Mouse (Mus musculus) cerebral cortex, adult 2 months (tissue): ENCODE measurements around the gene Irf1.

ENCODE experiments used
- WGBS: fragments of 180-500 bp; shearing (Covaris S2); methylation state at CpG from one replicate; pipeline ENCODE4 v1.1.7; 2018; 5-methylcytosine and 5-hydroxymethylcytosine counted together

Irf1 gene

DNA sequence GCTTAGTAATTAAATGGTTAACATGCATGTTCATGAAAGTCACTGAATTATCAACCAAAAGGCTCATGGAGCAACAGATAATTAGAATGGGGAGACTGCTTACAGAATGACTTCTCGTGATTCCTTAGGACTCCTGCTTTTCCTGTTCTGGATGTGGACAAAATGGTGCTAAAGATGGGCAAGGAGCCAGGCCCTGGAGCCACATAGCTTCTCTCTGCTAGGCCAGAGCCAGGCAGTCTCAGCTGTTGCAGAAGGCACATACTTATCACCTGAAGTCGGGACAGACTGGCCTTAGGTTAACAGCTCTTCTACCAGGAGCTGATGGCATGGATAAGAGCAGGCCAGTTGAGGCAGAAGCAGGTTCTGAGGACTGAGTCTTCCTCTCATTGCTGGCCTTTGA, 40.9 kb downstream of the Irf1 start:
- WGBS, result 76% methylated on average over 2 of the region's 2 CpGs

DNA sequence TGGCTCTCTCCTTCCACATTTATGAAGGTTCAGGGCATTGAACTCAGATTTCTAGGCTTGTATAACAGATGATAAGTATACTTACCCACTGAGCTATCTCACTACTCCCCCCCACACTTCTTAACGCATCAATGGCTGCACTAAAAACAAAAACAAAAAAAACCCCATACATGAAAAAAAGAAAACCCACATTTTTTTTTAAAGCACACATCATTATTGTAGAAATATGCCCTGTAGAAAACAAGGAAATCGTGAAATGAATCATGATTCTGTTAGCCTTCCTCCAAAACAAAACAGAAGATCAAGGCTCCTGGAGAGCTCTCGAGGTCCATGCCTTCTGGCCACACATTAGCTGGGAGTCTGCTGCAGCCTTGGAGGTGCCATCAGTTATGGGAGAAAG, 41.5 kb downstream of the Irf1 start:
- WGBS, result 84% methylated on average over 3 of the region's 3 CpGs

DNA sequence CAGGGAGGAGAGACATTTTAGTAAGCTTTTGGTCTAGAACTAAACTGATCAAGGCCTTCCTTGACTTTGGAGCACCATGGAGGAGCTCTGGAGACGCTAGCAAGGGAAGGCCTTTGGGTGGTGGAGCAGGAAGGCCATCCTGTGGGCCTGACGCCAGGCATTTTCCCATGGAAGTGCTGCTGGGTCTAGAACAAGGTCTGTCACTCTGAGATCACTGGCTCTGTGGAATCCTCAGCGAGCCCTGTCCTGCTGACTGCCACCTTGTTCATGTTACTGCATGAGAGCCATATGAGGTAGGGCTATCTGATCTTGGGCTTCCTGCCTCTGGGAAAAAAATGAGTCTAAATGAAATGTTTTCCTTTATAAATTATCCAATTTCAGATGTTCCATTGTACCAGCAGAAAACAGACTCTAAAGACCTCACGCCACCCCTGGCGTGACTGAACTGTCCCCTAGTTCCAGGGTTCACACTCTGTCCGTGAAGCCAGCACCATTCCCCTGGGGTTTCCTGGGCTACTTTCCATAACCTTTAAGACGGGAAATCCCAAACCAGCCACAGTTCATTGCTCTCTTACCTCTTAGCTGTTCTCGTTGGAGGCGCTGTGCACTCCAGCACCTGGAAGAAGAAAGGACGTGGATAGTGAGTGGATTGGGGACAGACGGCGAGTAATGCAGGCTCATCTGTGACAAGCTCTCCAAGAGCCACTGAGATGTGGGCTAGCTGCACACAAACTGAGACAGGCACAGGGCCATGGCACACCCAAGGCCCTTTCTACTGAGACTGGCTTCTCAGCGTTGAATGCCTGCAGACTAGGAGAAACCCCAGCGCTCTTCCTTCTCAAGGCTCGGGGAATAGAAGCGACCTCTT, 43.4 kb downstream of the Irf1 start:
- WGBS, result 88% methylated on average over 16 of the region's 16 CpGs

DNA sequence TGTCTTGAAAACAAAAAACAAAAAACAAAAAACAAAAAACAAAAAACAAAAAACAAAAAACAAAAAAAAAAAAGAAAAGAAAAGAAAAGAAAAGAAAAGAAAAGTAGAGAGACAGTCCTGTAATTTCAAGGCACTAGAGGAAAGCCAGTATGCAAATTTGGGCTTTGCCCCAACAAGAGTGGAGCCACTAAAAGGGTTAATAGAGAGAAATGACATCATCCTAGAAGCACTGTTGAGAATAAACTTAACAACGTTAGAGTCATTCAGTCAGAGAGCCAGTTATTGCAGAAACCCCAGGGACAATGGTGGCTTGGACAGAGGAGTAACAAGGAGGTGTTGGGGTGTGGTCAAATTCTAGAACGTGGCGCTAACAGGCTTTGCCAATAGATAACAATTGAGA, 45.0 kb downstream of the Irf1 start:
- WGBS, result 69% methylated on average over 3 of the region's 3 CpGs

DNA sequence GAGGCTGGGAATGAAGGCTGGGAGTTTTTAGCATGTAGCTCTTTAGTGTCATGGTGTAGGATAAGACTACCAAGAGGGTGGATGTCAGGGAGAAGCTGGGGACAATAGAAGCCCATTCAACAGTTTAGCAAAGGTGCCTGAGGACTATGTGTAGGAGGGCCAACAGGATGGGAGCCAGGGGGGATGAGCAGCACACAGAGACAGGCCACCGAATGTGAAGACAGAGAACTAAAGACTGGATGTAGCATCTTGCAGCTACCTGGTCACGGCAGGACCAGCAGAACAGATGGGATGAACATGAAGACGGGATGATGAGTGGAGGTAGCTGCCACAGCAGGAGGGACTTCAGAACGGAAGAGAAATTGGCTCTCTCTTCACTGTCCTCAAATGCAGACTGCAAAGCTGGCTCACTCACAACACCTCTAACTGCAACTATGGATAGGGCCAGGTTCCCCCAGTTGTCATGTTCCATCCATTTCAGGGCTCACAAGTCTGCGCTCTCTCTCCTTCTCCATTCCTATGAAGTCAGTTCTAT, 47.1 kb downstream of the Irf1 start:
- WGBS, result 94% methylated on average over 5 of the region's 5 CpGs

DNA sequence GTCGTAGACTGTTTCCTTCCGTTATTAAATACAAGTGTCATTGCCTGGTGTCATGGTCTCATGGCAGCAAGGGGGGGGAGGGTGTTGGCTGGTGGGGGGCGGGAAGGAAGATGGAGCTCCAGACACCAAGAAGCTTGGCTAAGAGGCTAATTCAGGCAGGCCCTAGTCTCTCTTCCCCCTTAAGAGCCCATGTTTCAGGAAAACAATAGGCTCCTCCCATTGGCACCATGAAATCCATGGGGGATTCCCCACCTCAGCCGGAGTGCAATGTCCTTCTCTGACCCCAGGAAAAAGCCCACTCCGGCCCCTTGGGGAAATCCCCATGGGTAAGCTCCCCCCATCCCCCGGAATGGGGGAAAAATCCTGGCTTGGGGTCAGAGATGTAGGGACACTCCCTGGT, 49.0 kb downstream of the Irf1 start:
- WGBS, result 57% methylated on average over 6 of the region's 6 CpGs

DNA sequence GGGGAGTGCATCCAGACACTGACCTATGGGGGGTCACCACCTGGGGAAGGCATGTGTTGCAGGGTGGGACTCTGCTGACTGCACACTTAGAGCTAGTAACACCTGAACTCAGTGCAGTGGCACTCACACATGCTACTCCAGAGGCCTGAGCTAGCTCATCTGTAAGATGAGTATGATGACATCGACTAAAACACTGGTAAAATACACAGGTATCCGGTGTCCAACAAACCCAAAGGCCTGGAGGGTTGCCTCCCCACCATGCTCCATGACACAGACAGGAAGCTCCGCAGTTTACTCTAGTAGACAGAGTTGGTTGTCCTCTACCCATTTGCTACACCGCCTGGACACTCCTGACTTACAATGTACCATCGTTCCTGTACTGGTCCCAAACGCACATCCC, 49.7 kb downstream of the Irf1 start:
- 97% methylated on average over 6 of the region's 6 CpGs for WGBS

DNA sequence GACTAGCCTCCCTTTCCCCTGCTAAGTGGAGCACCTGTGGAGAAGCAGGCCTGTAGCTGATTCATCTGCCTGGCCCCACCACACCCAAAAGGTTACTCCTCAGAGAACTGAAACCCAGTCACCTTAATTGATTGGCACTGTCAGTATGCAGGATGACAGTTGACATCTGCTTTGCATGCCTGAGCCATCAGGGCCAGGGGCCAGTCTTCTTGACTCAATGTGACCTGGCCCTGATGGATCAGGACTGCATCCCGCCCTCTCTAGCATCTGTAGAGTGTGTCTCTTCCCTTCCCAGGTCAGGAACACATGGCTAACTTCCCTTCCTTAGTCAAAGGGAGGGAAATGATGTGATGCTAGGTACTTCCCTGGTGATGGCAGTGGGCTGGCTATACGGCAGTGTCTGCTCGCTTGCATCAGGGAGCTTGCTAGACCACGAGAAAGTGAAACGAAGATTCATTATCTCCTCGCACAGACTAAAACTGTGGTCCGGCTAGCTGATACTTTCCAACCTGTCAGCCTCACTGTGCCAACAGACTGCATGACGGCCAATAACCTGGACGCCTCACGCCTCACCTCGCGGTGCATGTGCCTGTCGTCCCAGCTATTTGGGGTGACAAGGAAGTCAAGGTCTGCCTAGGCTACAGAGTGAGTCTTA, 50.8 kb downstream of the Irf1 start:
- WGBS, result 95% methylated on average over 13 of the region's 13 CpGs

DNA sequence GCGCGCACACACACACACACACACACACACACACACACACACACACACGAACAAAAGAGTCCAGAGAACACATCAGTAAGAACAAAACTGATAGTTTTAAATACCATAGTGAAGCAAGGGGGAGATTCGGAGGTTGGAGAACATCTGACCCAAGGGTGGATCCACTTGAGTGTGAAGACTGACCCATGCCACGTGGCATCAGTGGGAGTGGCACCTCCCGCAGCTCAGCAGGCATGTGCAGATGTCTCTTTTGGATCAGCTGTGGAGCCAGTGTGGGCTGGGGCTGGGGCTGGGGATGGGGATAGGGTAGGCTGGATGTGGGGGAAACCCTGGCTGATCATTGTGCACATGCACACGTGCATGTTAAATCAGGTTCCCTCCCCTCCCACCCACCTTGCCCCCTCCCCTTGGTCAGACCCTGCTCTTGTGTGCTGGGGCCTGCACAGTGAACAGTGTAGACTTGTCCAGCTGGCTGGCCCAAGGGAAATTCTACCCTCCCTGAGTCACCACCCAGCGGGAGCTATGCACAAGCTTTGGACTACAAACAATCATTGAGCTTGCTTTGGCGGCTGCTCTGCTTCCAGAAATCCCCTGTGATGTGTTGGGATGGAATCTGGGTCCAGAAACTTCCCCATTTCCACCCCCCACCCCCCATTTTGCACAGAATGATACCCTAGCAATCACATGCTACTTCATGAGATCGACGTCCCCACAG, 51.6 kb downstream of the Irf1 start:
- WGBS, result 72% methylated on average over 11 of the region's 11 CpGs

DNA sequence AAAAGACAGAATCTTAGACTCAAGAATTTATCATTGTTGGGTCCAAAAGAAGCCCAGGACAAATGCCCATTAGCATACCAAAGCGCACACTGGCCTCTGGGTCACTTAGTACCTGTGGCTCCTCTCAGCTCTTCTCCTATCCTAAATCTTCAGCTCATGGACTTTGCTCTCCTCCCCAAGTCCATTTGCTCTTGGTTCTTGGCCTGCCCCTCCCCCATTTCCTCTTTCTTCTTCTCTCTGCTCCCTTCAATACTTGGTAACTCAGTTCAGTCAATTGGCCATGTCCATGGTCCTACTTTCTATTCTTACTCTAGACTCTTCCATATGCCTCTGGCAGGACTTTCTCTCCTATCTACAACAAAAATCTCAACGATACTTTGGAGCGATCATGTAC, 52.1 kb downstream of the Irf1 start:
- WGBS, result 93% methylated on average over 3 of the region's 3 CpGs

DNA sequence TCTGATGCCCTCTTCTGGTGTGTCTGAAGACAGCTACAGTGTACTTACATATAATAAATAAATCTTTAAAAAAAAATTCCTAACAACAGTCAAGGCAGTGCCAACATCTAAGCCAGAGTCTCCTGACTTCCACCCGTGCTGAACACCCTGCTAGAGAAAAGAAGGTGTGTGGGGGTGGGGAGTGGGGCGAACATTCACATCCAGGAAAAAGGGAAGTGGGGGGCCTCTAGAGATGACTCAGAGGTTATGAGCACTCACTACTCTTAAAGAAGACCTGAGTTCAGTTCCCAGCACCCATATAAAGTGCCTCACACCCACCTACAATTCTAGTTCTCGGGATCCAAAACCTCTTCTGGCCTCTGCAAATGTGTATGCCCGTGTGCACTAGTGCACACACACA, 55.6 kb downstream of the Irf1 start:
- WGBS, result 92% methylated on average over 4 of the region's 4 CpGs
